Mouse (Mus musculus): ENCODE results near the gene 1700016H13Rik.

DNA sequence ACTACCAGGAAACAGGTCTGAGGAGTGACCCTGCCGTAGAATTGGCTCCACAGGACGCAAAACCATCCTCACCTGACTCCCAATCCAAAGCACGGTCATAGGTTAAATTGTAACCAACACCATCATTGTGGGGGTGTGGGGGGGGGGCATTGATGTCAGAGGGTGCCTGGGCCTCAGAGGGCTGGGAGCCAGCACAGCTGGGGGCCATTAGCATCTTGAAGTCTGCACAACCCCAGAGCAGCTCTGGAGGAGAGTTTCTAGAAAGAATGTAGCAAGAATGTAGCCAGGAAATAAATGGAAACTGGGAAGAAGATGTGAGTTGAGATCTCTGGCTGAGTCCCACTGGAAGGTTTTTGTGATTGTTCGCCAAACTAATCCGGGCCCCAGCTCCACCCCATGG is 56.9 kb downstream of the 1700016H13Rik start:
- TF ChIP-seq USF1 (IDR thresholded peaks at IDR 0.05; ENCODE audit: low read depth) (no peak), CTCF (IDR thresholded peaks at IDR 0.05; ENCODE audit: control insufficient read depth, insufficient read depth, insufficient read length) (no peak), MYOG (IDR thresholded peaks at IDR 0.05; ENCODE audit: control insufficient read depth, extremely low read depth, insufficient read length) (no peak)

Data from C2C12 (cell line).